Mouse (Mus musculus): ENCODE data around the gene Rexo4. TPM values are rescaled to one million over a fixed set of nuclear protein-coding genes. Genes with fewer than 3 reads are reported as not detected.

Rexo4 gene
- polyA plus RNA-seq, 1 experiment from 2014 or later: 32.6 TPM

DNA sequence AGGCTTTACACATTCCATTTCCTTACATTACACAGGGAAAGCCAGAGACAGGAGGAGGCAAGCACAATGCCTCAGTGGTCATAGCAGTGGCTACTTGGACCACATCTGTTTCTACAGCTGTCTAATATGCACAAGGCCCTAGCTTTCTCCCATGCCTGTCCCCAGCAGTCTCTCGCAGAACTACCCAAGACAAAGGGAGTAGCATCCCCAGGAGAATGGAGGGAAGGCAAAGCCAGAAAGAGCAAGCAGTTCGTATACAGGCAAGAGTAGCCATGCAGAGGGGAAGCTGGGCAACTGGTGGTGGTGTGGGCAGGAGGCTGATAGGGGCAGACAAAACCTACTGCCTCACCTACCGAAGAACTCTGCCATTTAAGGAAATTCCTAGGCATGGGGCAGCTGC is 57.8 kb downstream of the Rexo4 start:
- Histone ChIP-seq H3K27ac (no peak overlapping the region), H3K4me2 (replicated peaks) (no peak overlapping the region), H3K9me3 (ENCODE audit: control insufficient read depth, low read length) (no peaks in the 10 kb centered on the region), H3K9ac (no peak overlapping the region), H3K27me3 (ENCODE audit: control insufficient read depth, insufficient read depth, low read length) (no peaks in the 10 kb centered on the region), H3K4me1 (replicated peaks; ENCODE audit: control insufficient read depth, insufficient read depth, low read length) (peaks cover 36% of the 10 kb centered on the region), H3K4me3 (replicated peaks; ENCODE audit: low read length) (no peak overlapping the region), H3K36me3 (replicated peaks; ENCODE audit: control insufficient read depth, insufficient read depth) (peaks cover 44% of the 10 kb centered on the region)
- 83% methylated on average over 3 of the region's 3 CpGs for WGBS
- ATAC-seq (ENCODE audit: low FRiP score): no peak
- DNase-seq (ENCODE audit: low spot score): no peak

DNA sequence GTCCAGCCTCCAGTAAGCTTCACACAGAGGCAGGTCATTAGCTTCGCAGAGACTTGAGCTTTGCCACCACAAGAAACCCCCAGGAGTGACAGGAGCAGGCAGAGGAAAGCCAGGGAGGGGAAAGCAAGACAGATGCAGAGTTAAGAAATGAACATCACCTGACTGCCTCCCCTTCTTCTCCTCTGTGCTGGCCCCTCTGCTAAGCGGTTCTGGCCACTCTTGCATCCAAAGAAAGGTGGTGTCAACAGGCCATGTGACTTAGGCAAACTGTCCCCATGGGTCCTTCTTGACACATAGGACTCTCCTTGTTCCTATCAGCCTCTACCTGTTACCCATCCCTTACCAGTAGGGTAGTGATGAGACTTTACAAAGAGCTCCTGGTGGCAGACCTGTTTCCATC is 58.2 kb downstream of the Rexo4 start:
- H3K27ac ChIP-seq: no peak overlapping the region
- H3K36me3 ChIP-seq (replicated peaks; ENCODE audit: control insufficient read depth, insufficient read depth): peaks cover 44% of the 10 kb centered on the region
- WGBS: 90% methylated on average over 2 of the region's 2 CpGs
- H3K27me3 ChIP-seq (ENCODE audit: control insufficient read depth, insufficient read depth, low read length): no peaks in the 10 kb centered on the region
- no peak overlapping the region for H3K9ac ChIP-seq
- H3K4me1 ChIP-seq (replicated peaks; ENCODE audit: control insufficient read depth, insufficient read depth, low read length): peaks cover 36% of the 10 kb centered on the region
- no peak overlapping the region for H3K4me3 ChIP-seq (replicated peaks; ENCODE audit: low read length)
- H3K9me3 ChIP-seq (ENCODE audit: control insufficient read depth, low read length): no peaks in the 10 kb centered on the region
- DNase-seq (ENCODE audit: low spot score) (no peak), ATAC-seq (ENCODE audit: low FRiP score) (no peak)
- H3K4me2 ChIP-seq (replicated peaks): no peak overlapping the region

Other genes starting within 250 kb of the Rexo4 start
- not detected in 2 replicates for gene Abo, start 99.4 kb downstream of the Rexo4 start, polyA plus RNA-seq (2014; fragmentation: Nextera tagmentation; extraction: Ambion mirVana)
- 15.1 and 15.9 TPM in 2 replicates for gene Surf6, start 61.5 kb downstream of the Rexo4 start, polyA plus RNA-seq (2014; fragmentation: Nextera tagmentation; extraction: Ambion mirVana)
- gene Med22, start 53.7 kb downstream of the Rexo4 start, polyA plus RNA-seq (2014; fragmentation: Nextera tagmentation; extraction: Ambion mirVana): 113 TPM in 2 replicates
- gene Rpl7a, start 53.6 kb downstream of the Rexo4 start, polyA plus RNA-seq (2014; fragmentation: Nextera tagmentation; extraction: Ambion mirVana): 439 and 494 TPM in 2 replicates
- gene Surf2, start 48.0 kb downstream of the Rexo4 start, polyA plus RNA-seq (2014; fragmentation: Nextera tagmentation; extraction: Ambion mirVana): 44.1 and 45.2 TPM in 2 replicates
- 80.3 and 86.9 TPM in 2 replicates for gene Surf1, start 47.9 kb downstream of the Rexo4 start, polyA plus RNA-seq (2014; fragmentation: Nextera tagmentation; extraction: Ambion mirVana)
- gene Surf4, start 30.5 kb downstream of the Rexo4 start, polyA plus RNA-seq (2014; fragmentation: Nextera tagmentation; extraction: Ambion mirVana): 109 and 117 TPM in 2 replicates
- gene Stkld1, start 30.3 kb downstream of the Rexo4 start, polyA plus RNA-seq (2014; fragmentation: Nextera tagmentation; extraction: Ambion mirVana): 0.16 TPM in 1 of 2 replicates, not detected in the other
- gene Adamts13, start 9.0 kb upstream of the Rexo4 start, polyA plus RNA-seq (2014; fragmentation: Nextera tagmentation; extraction: Ambion mirVana): 0.11 TPM in 1 of 2 replicates, not detected in the other
- gene Cacfd1, start 45.5 kb upstream of the Rexo4 start, polyA plus RNA-seq (2014; fragmentation: Nextera tagmentation; extraction: Ambion mirVana): 72.7 and 83.7 TPM in 2 replicates
- gene Slc2a6, start 63.6 kb upstream of the Rexo4 start, polyA plus RNA-seq (2014; fragmentation: Nextera tagmentation; extraction: Ambion mirVana): 10.1 and 10.8 TPM in 2 replicates
- gene Mymk, start 107.8 kb upstream of the Rexo4 start, polyA plus RNA-seq (2014; fragmentation: Nextera tagmentation; extraction: Ambion mirVana): 0.32 TPM in 1 of 2 replicates, not detected in the other
- 9.1 and 10.0 TPM in 2 replicates for gene Adamtsl2, start 115.0 kb upstream of the Rexo4 start, polyA plus RNA-seq (2014; fragmentation: Nextera tagmentation; extraction: Ambion mirVana)
- gene Fam163b, start 178.1 kb upstream of the Rexo4 start, polyA plus RNA-seq (2014; fragmentation: Nextera tagmentation; extraction: Ambion mirVana): 7.9 and 9.4 TPM in 2 replicates
- 2.3 and 3.7 TPM in 2 replicates for gene Dbh, start 200.8 kb upstream of the Rexo4 start, polyA plus RNA-seq (2014; fragmentation: Nextera tagmentation; extraction: Ambion mirVana)

Measured in hindbrain, embryonic 14.5 days (tissue).